Mouse (Mus musculus) midbrain, postnatal 0 days (tissue): ENCODE results near the gene Umodl1. TPM values are rescaled to one million over a fixed set of nuclear protein-coding genes. Genes with fewer than 3 reads are reported as not detected.

Source experiments
- ATAC-seq: fragments of 200-750 bp; cut with Nextera tagmentation; 2 replicates; pipeline ENCODE4 v1.8.0; 2017; ENCODE audit warnings: moderate number of reproducible peaks, mild to moderate bottlenecking, moderate TSS enrichment, moderate library complexity; ENCODE audit not compliant: low FRiP score
- DNase-seq: peaks from one replicate; pipeline ENCODE4 v3.0.0-alpha.2; 2015; ENCODE audit warnings: low spot score
- H3K27ac ChIP-seq: fragments of 300-500 bp; sonication (generic); 2 replicates; pipeline ENCODE4 v1.5.1; 2014; ENCODE audit warnings: low read depth, mild to moderate bottlenecking, low read length, mixed read lengths
- H3K27me3 ChIP-seq: fragments of 300-500 bp; sonication (generic); 2 replicates; pipeline ENCODE4 v1.6.1; 2014; ENCODE audit warnings: low read length, control low read depth, mixed read lengths; ENCODE audit not compliant: insufficient read depth
- H3K36me3 ChIP-seq: fragments of 300-500 bp; sonication (generic); 2 replicates; pipeline ENCODE4 v1.6.1; 2014; ENCODE audit warnings: low read length, control low read depth, mixed read lengths; ENCODE audit not compliant: insufficient read depth
- H3K4me1 ChIP-seq: fragments of 300-500 bp; sonication (generic); 2 replicates; pipeline ENCODE4 v1.6.1; 2014; ENCODE audit warnings: mild to moderate bottlenecking, control low read depth, antibody characterized with exemption, low read length, mixed read lengths; ENCODE audit not compliant: insufficient read depth
- H3K4me2 ChIP-seq: fragments of 300-500 bp; sonication (generic); 2 replicates; pipeline ENCODE4 v1.6.1; 2014; ENCODE audit warnings: low read depth, mild to moderate bottlenecking, low read length, mixed read lengths; ENCODE audit not compliant: poor library complexity, severe bottlenecking
- H3K4me3 ChIP-seq: fragments of 300-500 bp; sonication (generic); 2 replicates; pipeline ENCODE4 v1.5.1; 2014; ENCODE audit warnings: low read depth, mild to moderate bottlenecking, low read length, moderate library complexity
- H3K9ac ChIP-seq: fragments of 300-500 bp; sonication (generic); replicated peaks from 2 replicates; pipeline ENCODE4 v1.6.1; 2014; ENCODE audit warnings: mild to moderate bottlenecking, low read length, moderate library complexity, mixed read lengths; ENCODE audit not compliant: poor library complexity, severe bottlenecking
- H3K9me3 ChIP-seq: fragments of 300-500 bp; sonication (generic); 2 replicates; pipeline ENCODE4 v1.6.1; 2016; ENCODE audit warnings: low read length, control low read depth
- CTCF ChIP-seq: IDR thresholded peaks from 2 replicates; pipeline ENCODE4 v1.5.1; 2016; ENCODE audit warnings: antibody characterized with exemption, mild to moderate bottlenecking
- WGBS: fragments of 180-500 bp; shearing (Covaris S2); extraction: QIAGEN DNeasy Blood & Tissue Kit; methylation state at CpG from one replicate; pipeline ENCODE4 v1.1.7; 2014; 5-methylcytosine and 5-hydroxymethylcytosine counted together
- polyA plus RNA-seq: library from polyadenylated mRNA; unstranded; fragments of >200 nt; fragmentation: Nextera tagmentation; extraction: Ambion mirVana; gene quantifications from 2 replicates; pipeline ENCODE4 v1.2.1, GENCODE M21; 2015
- total RNA-seq: library from RNA; depleted of rRNA; stranded (reverse); fragments of >200 nt; gene quantifications from 2 replicates; pipeline ENCODE4 v1.2.3, GENCODE M21; 2014

Umodl1 gene
- total and polyA plus RNA-seq, 2 experiments from 2014 or later = 0.12 to 0.16 TPM

GRCm38 (mm10) chr17:31034165-31034564 is 79.7 kb downstream of the Umodl1 start:
- no peak for TF ChIP-seq CTCF
- H3K27ac ChIP-seq = no peak overlapping the region

DNA sequence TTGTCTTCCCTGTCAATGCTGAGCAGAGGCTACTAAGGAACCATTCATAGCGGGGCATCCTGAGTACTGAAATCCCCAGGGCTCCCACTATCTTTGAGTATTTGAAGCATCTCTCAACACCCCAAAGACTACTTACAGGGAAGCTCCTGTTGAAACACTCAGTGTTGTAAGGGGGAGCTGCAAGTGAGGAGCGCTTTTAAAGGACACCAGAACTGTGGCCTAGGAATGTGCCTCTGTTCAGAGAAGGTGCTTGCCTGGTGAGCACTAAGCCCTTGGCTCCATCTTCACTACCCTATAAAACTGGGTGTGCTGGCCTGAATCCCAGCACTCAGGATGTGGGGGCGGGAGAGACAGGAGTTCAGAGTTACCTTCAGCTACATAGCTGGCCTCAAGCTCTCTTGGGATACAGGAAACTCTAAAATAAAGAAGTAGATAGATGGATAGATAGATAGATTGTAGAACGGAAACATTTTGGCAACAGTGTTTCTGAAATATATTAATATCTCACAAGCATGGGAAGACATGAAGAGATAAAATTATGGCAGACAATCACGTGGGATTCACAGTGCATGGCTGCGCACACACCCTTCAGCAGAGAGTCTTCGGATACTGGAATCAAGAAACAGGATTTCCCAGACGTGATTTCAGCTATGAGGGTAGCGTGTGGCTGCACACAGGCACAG is 80.4 kb downstream of the Umodl1 start:
- Histone ChIP-seq H3K27ac (no peak overlapping the region), H3K27me3 (no peaks in the 10 kb centered on the region), H3K4me3 (no peak overlapping the region), H3K4me1 (no peaks in the 10 kb centered on the region), H3K9me3 (no peaks in the 10 kb centered on the region), H3K4me2 (no peak overlapping the region), H3K36me3 (no peaks in the 10 kb centered on the region), H3K9ac (no peak overlapping the region)
- 92% methylated on average over 9 of the region's 9 CpGs for WGBS
- TF ChIP-seq CTCF = no peak
- DNase-seq = no peak
- ATAC-seq = no peak

More at GRCm38 (mm10) chr17:31034165-31034564, 79.7 kb downstream of the Umodl1 start:
- H3K9me3 ChIP-seq = no peaks in the 10 kb centered on the region
- DNase-seq (peak; percentile 68), ATAC-seq (no peak)
- no peaks in the 10 kb centered on the region for H3K27me3 ChIP-seq
- no peak overlapping the region for H3K4me2 ChIP-seq
- no peak overlapping the region for H3K9ac ChIP-seq
- H3K36me3 ChIP-seq = no peaks in the 10 kb centered on the region
- no peak overlapping the region for H3K4me3 ChIP-seq
- H3K4me1 ChIP-seq = no peaks in the 10 kb centered on the region
- 36% methylated on average over 5 of the region's 5 CpGs for WGBS

DNA sequence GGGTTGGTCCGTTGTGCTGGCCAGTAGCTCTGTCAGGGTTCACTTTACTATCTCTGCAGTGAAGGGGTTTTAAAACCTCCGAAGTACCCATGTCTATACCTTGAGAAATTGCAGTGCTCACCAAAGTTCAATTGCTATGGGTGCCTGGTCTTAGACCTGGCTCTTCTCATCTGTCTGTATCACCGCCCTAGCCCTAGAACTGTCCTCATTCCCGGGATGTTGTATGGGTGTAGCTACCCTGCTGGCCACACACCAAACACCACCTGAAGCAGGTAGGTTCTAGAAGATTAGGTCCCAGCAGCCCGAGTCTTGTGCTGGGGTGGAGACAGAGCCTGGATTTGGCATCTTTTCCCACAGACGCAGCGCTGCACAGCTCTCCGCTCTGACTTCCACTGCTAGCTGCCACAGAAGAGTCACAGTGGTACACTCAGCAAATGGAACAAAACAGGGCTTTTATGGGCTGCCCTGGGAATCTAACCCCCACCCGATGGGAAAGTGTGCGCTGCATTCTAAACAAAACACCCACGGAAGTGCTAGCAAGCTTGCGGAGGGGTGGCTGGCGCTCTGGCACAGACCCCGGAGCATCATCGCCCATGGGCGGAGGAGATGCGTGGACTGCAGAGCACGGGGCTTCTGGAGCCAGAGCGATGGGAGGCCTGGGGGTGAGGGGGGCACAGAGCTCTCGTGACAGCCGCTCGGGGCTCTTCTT is 81.9 kb downstream of the Umodl1 start:
- Histone ChIP-seq H3K4me3 (no peak overlapping the region), H3K27me3 (no peaks in the 10 kb centered on the region), H3K27ac (0 out of 2 replicates have a peak overlapping the region, but pooled peaks have one; percentile 12), H3K36me3 (no peaks in the 10 kb centered on the region), H3K4me2 (peak overlapping the region; percentile 20; the same call in 1 of the 2 replicates), H3K9me3 (no peaks in the 10 kb centered on the region), H3K9ac (no peak overlapping the region), H3K4me1 (no peaks in the 10 kb centered on the region)
- no peak for TF ChIP-seq CTCF
- ATAC-seq (peak; percentile 47; the same call in 1 of the 2 replicates), DNase-seq (peak; percentile 65)
- WGBS = 70% methylated on average over 22 of the region's 22 CpGs

GRCm38 (mm10) chr17:31037331-31037730 is 82.9 kb downstream of the Umodl1 start:
- TF ChIP-seq CTCF = no peak
- no peak for ATAC-seq
- Histone ChIP-seq H3K9me3 (no peaks in the 10 kb centered on the region), H3K9ac (no peak overlapping the region), H3K4me1 (no peaks in the 10 kb centered on the region), H3K27ac (no peak overlapping the region), H3K27me3 (no peaks in the 10 kb centered on the region), H3K4me2 (no peak overlapping the region), H3K36me3 (no peaks in the 10 kb centered on the region), H3K4me3 (no peak overlapping the region)
- DNase-seq = no peak
- 78% methylated on average over 8 of the region's 8 CpGs for WGBS

GRCm38 (mm10) chr17:31038381-31038780 is 83.9 kb downstream of the Umodl1 start:
- Histone ChIP-seq H3K27me3 (no peaks in the 10 kb centered on the region), H3K9ac (no peak overlapping the region), H3K27ac (no peak overlapping the region), H3K36me3 (no peaks in the 10 kb centered on the region), H3K4me2 (no peak overlapping the region), H3K4me3 (no peak overlapping the region), H3K9me3 (no peaks in the 10 kb centered on the region), H3K4me1 (no peaks in the 10 kb centered on the region)
- DNase-seq = no peak
- TF ChIP-seq CTCF = no peak
- ATAC-seq = no peak
- WGBS = 77% methylated on average over 4 of the region's 4 CpGs

DNA sequence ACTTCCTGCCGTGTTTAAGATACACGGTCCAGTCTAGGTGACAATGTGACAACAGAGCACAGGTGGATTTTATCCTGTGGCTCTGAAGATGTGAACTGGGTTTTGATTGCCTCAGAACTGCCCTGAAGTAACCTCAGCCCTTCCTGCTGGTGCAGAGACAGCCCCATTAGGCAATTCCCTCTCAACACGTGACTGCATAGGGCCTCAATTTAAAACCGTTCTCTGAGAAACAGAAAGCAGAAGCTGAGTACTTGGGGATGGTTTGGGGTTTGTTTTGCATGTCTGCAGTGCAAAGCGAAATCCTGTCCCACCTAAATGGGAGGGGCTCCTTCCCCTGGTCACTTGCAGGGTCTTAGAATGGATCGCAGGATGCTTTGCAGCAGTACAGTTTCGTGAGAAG is 85.2 kb downstream of the Umodl1 start:
- ATAC-seq = no peak
- no peak overlapping the region for H3K27ac ChIP-seq
- 78% methylated on average over 7 of the region's 7 CpGs for WGBS
- no peak for DNase-seq
- no peaks in the 10 kb centered on the region for H3K4me1 ChIP-seq
- no peak overlapping the region for H3K4me2 ChIP-seq
- H3K4me3 ChIP-seq = no peak overlapping the region
- H3K27me3 ChIP-seq = no peaks in the 10 kb centered on the region
- TF ChIP-seq CTCF = no peak
- no peaks in the 10 kb centered on the region for H3K9me3 ChIP-seq
- no peaks in the 10 kb centered on the region for H3K36me3 ChIP-seq
- no peak overlapping the region for H3K9ac ChIP-seq
